Mouse (Mus musculus) gastrocnemius, adult 18-20 months (tissue): Measurements from ENCODE around the gene Crybb1. TPM values are rescaled to one million over a fixed set of nuclear protein-coding genes. Genes with fewer than 3 reads are reported as not detected.

ENCODE experiments used
- DNase-seq: peaks from one replicate; pipeline ENCODE4 v3.0.0; 2021; ENCODE audit warnings: low spot score
- total RNA-seq, 2 experiments: library from RNA; stranded (reverse); gene quantifications; 2 replicates each; pipeline ENCODE4 v1.2.3; 2021

The Crybb1 gene
- total RNA-seq, 2 experiments from 2014 or later, result 1.2 to 1.9 TPM

- DNase-seq, result no peak
Observed at GRCm38 (mm10) chr5:112237439-112237838, 18.2 kb upstream of the Crybb1 start.

- DNase-seq, result no peak
Observed at GRCm38 (mm10) chr5:112237866-112238570, 17.6 kb upstream of the Crybb1 start.

- DNase-seq, result no peak
Observed at GRCm38 (mm10) chr5:112238781-112239482, 16.7 kb upstream of the Crybb1 start.

- peak; percentile 86 for DNase-seq
Observed at GRCm38 (mm10) chr5:112240761-112241160, 14.9 kb upstream of the Crybb1 start.

GRCm38 (mm10) chr5:112241849-112242248 is 13.8 kb upstream of the Crybb1 start:
- DNase-seq, result no peak

GRCm38 (mm10) chr5:112242361-112242778 is 13.2 kb upstream of the Crybb1 start:
- DNase-seq, result no peak

GRCm38 (mm10) chr5:112243041-112243440 is 12.6 kb upstream of the Crybb1 start:
- DNase-seq, result no peak

- DNase-seq, result no peak
Observed at GRCm38 (mm10) chr5:112243539-112244274, 11.9 kb upstream of the Crybb1 start.

- DNase-seq, result no peak
Observed at GRCm38 (mm10) chr5:112244275-112244562, 11.4 kb upstream of the Crybb1 start.

- DNase-seq, result no peak
Observed at GRCm38 (mm10) chr5:112244890-112245615, 10.6 kb upstream of the Crybb1 start.

GRCm38 (mm10) chr5:112247399-112247798 is 8.2 kb upstream of the Crybb1 start:
- DNase-seq, result no peak

- no peak for DNase-seq
Observed at GRCm38 (mm10) chr5:112249106-112249505, 6.5 kb upstream of the Crybb1 start.

GRCm38 (mm10) chr5:112252400-112252799 is 3.2 kb upstream of the Crybb1 start, which contains the start of gene Cryba4:
TSS of gene Cryba4 (minus strand) at chr5:112252518.
- DNase-seq, result no peak

- DNase-seq, result no peak
Observed at GRCm38 (mm10) chr5:112253169-112253568, 2.4 kb upstream of the Crybb1 start.

- peak; percentile 75 for DNase-seq
Observed at GRCm38 (mm10) chr5:112254282-112254806, 1.3 kb upstream of the Crybb1 start.

- DNase-seq, result no peak
Observed at GRCm38 (mm10) chr5:112256457-112256856, 842 bp downstream of the Crybb1 start.

- no peak for DNase-seq
Observed at GRCm38 (mm10) chr5:112257896-112258295, 2.3 kb downstream of the Crybb1 start.

GRCm38 (mm10) chr5:112259862-112260650 is 4.4 kb downstream of the Crybb1 start:
- DNase-seq, result no peak

GRCm38 (mm10) chr5:112260818-112261217 is 5.2 kb downstream of the Crybb1 start:
- DNase-seq, result no peak

GRCm38 (mm10) chr5:112264099-112264498 is 8.5 kb downstream of the Crybb1 start:
- no peak for DNase-seq

GRCm38 (mm10) chr5:112265110-112265509 is 9.5 kb downstream of the Crybb1 start:
- DNase-seq, result no peak
